Mouse (Mus musculus) right cerebral cortex, adult 18-20 months (tissue): Measurements from ENCODE around the gene Bbs9.

Experiments
- DNase-seq: peaks from one replicate; pipeline ENCODE4 v3.0.0; 2022; ENCODE audit warnings: mixed read lengths

Bbs9 gene

DNA sequence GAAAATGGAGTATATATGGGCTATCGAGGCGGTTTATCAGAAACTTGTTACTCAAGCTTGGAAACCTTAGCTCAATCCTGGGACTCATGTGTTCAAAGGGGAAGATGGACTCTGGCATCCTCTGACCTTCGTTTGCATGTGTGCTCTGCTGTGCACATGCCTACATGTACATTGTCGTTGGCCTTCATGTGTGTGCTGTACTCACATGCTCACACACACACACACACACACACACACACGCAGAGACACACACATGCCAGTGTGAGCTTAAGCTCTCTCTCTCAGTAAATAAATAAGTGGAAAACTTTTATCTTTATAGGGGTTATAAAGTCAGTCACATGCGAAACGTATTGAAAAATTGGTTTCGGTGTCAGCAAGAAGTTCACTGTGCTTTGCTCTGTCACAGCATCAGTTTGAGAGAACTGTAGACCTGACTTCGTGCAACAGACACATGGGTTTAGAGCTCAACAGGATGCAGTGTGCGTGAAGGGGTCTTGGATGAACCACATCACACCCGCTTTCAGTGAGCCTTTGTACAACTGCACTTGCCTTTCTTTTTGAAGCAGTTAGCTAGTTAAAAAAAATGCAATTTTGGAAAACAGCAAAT is 62.4 kb downstream of the Bbs9 start:
- DNase-seq: no peak

GRCm38 (mm10) chr9:22539546-22539945 is 64.0 kb downstream of the Bbs9 start:
- DNase-seq: no peak

DNA sequence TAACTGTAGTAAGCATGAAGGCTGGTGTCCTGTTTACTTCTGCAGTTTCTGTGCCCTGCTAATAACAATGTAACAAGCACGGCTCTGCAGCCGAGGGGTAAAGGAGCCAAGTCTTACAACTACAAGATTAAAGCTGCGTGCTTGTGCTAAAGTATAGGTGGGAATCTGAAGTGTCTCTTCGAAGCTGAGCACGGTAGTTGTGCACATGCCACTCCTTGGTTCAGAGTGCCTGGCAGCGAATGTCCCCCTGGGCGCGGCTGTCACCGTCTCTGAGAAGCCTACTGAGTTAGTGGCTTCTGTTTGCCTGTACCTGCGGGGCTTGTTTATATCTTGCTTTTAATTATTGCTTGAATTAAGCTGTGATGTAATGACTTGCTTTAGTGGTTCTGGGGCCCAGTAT is 65.6 kb downstream of the Bbs9 start:
- DNase-seq: no peak

GRCm38 (mm10) chr9:22543467-22543866 is 68.0 kb downstream of the Bbs9 start:
- no peak for DNase-seq

DNA sequence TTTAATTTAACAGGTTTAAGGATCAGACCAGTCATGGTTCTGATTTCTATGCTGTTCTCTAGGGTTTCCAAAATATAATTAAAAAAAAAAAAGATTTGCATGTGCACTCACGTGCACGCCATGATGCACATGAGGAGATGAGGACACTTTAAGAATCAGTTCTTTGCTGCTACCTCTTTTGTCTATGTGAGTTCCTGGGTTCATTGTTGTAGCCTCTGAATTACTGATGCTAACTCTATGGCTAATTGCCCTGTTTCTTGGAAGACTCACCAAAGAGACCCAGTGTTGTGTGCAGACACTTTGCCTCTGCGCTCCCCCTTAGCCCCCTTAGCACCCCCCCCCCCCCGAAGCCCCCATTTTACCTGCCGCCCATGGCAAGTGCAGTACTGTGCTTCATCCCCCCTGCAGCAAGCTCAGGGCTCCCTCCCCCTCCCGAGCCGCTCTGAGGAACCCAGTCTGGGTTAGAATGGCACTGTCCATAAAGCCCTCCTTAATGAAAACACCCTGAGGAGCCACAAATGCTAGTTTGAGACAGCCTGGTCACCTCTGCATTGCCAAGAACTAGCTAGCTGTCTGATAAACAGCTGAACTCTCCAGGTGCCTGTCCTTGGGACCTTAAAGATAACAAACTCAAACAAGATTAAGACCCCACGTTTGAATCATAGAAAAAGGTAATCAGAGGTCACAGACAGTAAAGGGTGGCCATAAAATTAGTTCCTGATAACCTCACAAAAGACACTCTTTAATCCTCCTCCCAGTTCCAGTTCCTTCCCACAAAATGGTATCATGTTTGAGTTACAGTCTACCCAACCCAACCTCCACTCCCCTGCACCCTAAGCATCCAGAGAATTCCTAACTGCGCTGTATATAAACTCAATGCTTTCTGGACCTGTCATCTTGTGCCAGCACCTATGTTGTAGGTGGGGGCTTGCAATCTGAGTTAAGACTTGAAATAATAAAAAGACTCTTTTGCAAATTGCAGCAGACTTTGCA is 69.1 kb downstream of the Bbs9 start:
- no peak for DNase-seq

GRCm38 (mm10) chr9:22551273-22551672 is 75.8 kb downstream of the Bbs9 start:
- DNase-seq: no peak

DNA sequence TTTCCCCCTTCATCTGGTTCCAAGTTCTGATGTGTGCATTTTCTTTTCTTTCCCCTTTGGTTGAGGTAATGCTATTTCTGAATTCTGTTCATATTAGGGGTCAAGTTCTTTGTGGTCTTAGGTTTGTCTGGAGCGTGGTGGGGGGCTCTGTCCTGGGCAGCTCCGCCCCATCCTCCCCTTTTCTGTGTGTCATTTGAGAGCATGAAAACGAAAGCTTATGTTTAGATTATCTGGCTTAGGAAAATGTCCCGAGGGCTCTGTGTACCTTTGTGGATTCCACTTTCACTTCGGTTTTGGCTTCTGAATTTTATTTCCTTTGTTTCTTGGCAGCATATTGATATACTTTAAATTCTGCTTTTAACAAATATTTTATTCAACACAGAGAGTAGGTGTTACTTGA is 80.6 kb downstream of the Bbs9 start:
- DNase-seq: no peak

DNA sequence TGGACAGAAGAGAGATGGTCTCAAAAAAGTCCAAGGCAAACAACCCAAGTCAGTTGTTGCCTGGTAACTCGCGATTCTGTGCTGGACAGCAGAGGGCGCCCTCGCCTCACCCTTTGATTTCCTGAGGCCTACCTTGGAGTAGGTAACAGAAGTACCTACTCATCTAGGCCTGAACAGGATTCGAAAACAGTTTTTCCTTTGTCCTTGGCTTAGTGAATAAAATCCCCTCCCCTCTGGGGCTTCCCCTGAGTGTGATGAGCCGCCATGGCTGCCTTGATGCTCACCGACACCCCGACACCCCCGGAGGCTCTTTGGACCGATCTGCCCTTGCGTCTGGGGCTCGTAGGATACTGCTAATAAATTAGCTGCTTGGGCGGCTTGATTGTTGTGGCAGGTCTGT is 82.0 kb downstream of the Bbs9 start:
- peak; percentile 54 for DNase-seq

DNA sequence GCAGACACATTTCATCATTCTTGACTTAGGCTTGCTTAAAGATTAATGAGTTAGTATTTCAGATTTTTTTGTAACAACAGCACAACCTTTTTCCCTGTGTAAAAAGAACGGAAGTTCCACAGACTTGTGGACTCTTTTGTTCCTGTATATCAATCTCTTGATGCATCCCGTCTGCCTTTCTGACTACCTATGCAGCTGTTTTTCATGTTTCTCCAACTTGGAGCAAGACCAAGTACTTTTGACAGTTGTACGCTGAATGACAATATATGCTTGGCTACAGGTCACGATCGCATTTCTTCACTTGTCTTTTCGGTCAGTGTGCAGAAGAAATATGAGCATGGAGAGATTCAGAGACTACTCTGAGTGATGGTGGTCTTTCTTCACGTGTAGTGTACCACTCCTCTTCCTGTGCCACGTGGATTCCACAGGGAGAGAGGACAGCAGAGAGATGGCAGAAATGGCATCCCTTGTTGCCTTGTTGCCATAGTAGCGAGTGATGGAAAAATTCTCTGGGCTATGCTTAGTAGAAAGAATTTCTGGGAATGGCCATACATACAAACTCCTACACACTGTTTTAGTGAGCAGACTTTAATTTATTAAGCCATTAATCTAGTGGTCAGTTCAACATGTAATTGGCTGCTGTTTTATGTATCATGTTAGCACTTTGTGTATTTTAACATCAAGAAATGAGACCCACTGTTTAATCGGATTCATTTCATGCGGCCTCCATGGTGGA is 88.3 kb downstream of the Bbs9 start:
- no peak for DNase-seq

DNA sequence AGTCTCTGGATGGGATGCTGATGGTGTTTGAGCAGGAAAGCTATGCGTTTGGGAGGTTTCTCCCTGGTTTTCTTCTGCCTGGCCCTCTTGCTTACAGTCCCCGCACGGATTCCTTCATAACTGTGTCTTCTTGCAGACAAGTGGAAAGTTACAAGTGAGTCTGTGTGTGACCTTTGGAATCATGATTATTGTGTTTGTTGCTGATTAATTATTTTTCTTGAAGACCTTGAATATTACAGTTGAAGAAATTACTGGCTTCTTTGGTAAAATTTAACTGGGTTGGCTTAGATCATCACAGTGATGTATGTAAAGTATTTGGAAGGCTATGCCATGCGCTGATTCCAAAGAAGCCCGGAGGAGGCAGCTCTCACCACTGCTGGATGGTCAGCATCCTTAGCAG is 92.2 kb downstream of the Bbs9 start:
- no peak for DNase-seq

- no peak for DNase-seq
These were observed 101.1 kb downstream of the Bbs9 start for GRCm38 (mm10) chr9:22576426-22577139.

DNA sequence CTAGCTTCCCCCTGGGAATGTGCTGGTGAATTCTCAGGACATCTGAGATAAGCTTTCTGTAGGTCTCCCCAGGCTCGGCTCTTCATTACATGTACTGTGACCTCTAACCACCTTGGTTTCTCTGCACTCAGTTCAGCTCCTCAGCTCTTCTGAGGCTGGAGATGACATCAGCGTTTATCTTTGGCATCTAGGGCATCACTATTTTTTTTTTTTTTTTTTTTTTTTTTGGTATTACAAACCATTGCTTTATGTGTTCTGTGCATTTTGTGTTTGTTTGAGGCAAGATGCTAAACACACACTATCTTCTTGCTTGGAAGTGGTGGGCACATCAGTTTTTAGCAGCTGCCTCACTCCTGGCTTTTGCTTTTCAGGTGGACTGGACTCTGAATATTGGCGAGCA is 102.8 kb downstream of the Bbs9 start:
- no peak for DNase-seq

GRCm38 (mm10) chr9:22584221-22584620 is 108.7 kb downstream of the Bbs9 start:
- no peak for DNase-seq

- DNase-seq: no peak
These were observed 117.5 kb downstream of the Bbs9 start for GRCm38 (mm10) chr9:22593032-22593431.

DNA sequence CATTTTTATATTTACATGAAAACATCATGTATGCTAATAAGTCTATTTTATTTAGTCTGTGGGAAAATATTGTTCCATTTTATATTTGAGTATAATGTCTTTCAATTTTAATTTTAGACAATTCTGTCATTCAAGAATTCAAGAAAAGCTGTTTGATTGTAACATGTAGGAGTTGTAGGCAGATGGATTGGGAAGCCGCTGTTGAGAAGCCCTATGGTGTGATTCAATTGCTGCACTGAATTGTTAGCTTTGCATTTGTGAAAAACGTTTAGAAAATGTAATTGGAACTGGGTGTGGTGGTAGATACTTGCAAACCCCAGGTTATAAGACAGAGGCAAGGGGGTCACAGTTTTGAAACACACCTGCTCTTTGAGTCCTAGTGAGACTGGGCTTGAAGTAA is 121.1 kb downstream of the Bbs9 start:
- no peak for DNase-seq

DNA sequence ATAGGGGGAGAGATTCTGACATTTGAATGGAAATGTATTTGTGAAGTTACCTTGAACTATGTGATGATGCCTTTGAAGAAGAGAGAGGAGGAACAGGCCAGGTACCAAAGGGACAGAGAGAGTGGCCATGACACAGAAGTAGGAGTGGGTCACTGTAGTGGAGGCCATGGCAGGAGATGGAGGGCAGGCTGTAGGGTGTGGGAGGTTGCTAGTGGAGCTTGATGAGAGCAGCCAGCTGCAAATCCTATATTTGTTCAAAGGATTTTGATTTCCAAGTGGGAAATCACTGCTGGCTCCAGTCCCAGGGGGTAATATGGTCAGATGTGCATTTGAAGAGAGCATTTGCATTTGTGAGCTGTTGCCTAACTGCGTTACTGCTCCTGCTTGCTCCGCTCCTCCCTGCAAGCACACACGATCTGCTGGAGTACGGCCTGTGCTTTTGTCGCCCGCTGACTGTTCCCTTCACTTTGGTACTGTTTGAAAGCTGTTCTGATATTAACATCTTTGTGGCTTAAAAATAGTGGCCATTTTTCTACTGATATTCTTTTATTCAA is 137.8 kb downstream of the Bbs9 start:
- no peak for DNase-seq

DNA sequence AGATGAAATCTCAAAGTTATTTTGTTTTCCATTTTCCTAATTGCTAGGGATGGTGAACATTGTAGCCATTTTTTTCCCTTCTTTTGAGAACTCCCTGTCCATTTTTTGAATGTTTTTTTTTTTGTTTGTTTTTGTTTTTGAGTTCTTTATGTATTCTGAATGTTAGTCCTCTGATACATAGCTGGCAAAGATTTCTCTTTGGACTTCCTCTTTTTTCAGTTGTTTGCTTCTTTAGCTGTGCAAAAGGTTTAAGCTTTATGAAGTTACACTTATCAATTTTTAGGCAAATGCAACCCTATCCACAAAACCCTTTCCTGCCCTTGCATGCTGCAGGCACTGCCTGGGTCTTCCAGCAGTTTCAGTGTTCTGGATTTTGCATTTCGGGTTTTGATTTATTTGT is 143.7 kb downstream of the Bbs9 start:
- no peak for DNase-seq

- peak; percentile 31 for DNase-seq
These were observed 149.5 kb downstream of the Bbs9 start for GRCm38 (mm10) chr9:22624966-22625365.

DNA sequence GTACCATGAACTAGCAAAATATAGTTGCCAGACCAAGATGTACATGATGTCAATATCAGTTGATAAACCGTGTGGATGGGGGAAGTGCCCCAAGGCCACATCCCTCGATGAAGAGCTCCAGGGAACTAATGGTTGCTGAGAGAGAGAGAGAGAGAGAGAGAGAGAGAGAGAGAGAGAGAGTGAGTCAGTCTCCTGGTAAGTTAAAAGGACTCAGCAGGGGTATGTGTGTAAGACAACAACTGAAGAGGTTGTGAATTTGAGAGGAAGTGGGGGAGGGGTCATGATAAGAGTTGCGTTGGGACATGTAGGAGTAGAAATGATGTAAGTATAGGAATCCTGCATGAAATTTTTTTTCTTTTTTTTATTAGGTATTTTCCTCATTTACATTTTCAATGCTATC is 150.5 kb downstream of the Bbs9 start:
- DNase-seq: no peak

DNA sequence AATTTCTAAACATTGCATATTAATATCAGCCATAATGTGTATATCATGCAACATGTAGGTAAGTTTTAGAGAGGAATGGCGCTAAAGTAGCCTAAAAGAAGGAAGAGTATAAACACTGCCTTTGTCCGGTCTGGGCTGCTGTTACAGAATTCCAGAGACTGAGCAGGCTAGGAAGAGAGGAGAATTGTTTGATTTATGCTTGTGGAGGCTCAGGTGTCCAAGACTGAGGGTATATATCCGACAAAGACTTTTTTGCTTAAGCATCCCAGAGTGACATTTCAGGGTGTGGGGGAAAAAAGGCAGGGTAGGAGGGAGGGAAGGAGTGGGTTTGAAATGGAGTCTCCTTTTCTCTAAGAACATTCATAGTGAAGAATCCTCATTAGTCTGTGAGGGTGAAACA is 152.4 kb downstream of the Bbs9 start:
- no peak for DNase-seq

DNA sequence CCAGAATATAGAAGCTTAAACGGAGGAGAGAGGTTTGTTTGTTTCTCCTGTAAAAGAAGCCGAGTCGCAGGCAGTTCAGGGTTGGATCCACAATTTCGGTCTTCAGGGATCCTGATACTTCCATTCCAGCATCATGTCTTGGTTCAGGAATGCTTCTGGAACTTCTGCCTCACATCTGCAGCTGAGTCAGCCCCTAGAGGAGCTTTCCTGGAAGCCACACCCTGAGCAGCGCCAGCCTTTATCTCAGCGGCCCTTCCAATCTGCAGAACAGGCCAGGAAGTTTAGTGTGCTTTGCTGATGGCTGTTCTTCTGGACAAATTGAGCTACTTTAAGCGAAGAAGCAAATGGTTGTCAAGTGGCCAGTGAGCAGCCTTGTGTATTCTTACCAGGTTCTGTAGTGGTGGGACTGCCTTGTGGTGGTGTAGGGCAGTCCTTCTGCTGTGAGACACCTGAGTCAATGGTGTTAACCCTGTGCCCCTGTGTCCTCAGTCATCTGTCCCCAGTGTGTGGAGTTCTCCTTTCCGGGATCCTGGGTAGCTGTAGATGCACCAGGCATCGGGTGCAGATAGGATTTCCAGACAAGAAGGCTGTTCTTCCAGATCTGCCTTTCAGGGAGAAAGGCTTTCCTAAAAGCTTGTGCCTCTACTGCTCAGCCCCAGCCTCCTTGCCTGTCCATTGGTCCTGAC is 157.4 kb downstream of the Bbs9 start:
- no peak for DNase-seq

GRCm38 (mm10) chr9:22638502-22638901 is 163.0 kb downstream of the Bbs9 start:
- no peak for DNase-seq
